Mouse (Mus musculus) ES-E14 (cell line): Measurements from ENCODE around the gene Bmp2k. TPM values are rescaled to one million over a fixed set of nuclear protein-coding genes. Genes with fewer than 3 reads are reported as not detected.
A peak's percentile ranks its signal among the peaks of the same experiment; 100 is the strongest.

Experiments used
- DNase-seq: peaks from one replicate; pipeline ENCODE4 v3.0.0-alpha.2; 2013; ENCODE audit warnings: low read depth, low spot score
- H3K27ac ChIP-seq: 2 replicates; pipeline ENCODE4 v1.5.1; 2012; ENCODE audit warnings: low read depth, mild to moderate bottlenecking, low read length, moderate library complexity, mixed read lengths; ENCODE audit not compliant: poor library complexity, insufficient read depth, severe bottlenecking
- H3K36me3 ChIP-seq: 2 replicates; pipeline ENCODE4 v1.6.1; 2012; ENCODE audit warnings: mild to moderate bottlenecking, low read length, moderate library complexity, mixed read lengths; ENCODE audit not compliant: control insufficient read depth, poor library complexity, insufficient read depth, severe bottlenecking
- H3K4me1 ChIP-seq, 2 experiments: fragments of 150-350 bp in 1 of 2; sonication (generic) in 1 of 2; 2 replicates each; pipeline ENCODE4 v1.6.1; 2012; ENCODE audit warnings: low read length in 2 of 2, mild to moderate bottlenecking in 1 of 2, mixed read lengths in 1 of 2; ENCODE audit not compliant: control insufficient read depth in 2 of 2, insufficient read depth in 2 of 2, poor library complexity in 1 of 2
- H3K4me3 ChIP-seq, 2 experiments: fragments of 150-350 bp in 1 of 2; sonication (generic) in 1 of 2; 2 replicates each; pipeline ENCODE4 v1.5.1; 2012; ENCODE audit warnings: low read length in 2 of 2, low read depth in 1 of 2, mild to moderate bottlenecking in 1 of 2, mixed read lengths in 1 of 2; ENCODE audit not compliant: insufficient read depth in 1 of 2, poor library complexity in 1 of 2, severe bottlenecking in 1 of 2
- H3K9ac ChIP-seq: 2 replicates; pipeline ENCODE4 v1.6.1; 2012; ENCODE audit warnings: low read depth, mild to moderate bottlenecking, low read length, mixed read lengths; ENCODE audit not compliant: poor library complexity, insufficient read depth, severe bottlenecking
- H3K9me3 ChIP-seq: fragments of 150-350 bp; sonication (generic); 2 replicates; pipeline ENCODE4 v1.6.1; 2012; ENCODE audit warnings: low read depth, mild to moderate bottlenecking, low read length; ENCODE audit not compliant: control insufficient read depth, insufficient read depth
- CHD2 ChIP-seq: IDR thresholded peaks from 2 replicates; pipeline ENCODE4 v1.6.1; 2014; ENCODE audit warnings: mild to moderate bottlenecking, low read depth, low read length, inconsistent platforms
- HCFC1 ChIP-seq: IDR thresholded peaks from 2 replicates; pipeline ENCODE4 v1.6.1; 2012; ENCODE audit warnings: low read length, inconsistent platforms, borderline replicate concordance; ENCODE audit not compliant: insufficient read depth
- MAFK ChIP-seq: IDR thresholded peaks from 2 replicates; pipeline ENCODE4 v1.6.1; 2014; ENCODE audit warnings: mild to moderate bottlenecking, low read depth, low read length, inconsistent platforms; ENCODE audit not compliant: insufficient read depth
- ZC3H11A ChIP-seq: IDR thresholded peaks from 2 replicates; pipeline ENCODE4 v1.6.1; 2012; ENCODE audit warnings: low read depth, mild to moderate bottlenecking, inconsistent platforms, low read length, borderline replicate concordance
- ZNF384 ChIP-seq: IDR thresholded peaks from 2 replicates; pipeline ENCODE4 v1.6.1; 2012; ENCODE audit warnings: low read depth, low read length, inconsistent platforms
- in situ Hi-C, 2 experiments: fragments of 600-800 bp; cut with MboI; formaldehyde crosslinking; loops; one replicate each; pipeline ENCODE4 v1.15.1; 2025; ENCODE audit warnings: low sequenced_read_pairs in 2 of 2, inconsistent platforms in 1 of 2; ENCODE audit not compliant: unreplicated experiment in 2 of 2
- total RNA-seq: library from RNA; depleted of rRNA; stranded (reverse); fragments of 300-350 nt; gene quantifications from 2 replicates; pipeline ENCODE4 v1.2.3, GENCODE M21; 2012

Bmp2k gene
- total RNA-seq, 1 experiment: 7.1 TPM

- in situ Hi-C loops: no loop called here
- H3K36me3 ChIP-seq: no peaks in the 10 kb centered on the region
- DNase-seq: no peak
- no peak overlapping the region for H3K4me3 ChIP-seq
- TF ChIP-seq CHD2 (no peak), ZC3H11A (no peak), MAFK (no peak), HCFC1 (no peak), ZNF384 (no peak)
- H3K27ac ChIP-seq: no peak overlapping the region
- H3K9me3 ChIP-seq: no peaks in the 10 kb centered on the region
- H3K4me1 ChIP-seq: no peaks in the 10 kb centered on the region; a peak in 1 of 4 replicates
- no peak overlapping the region for H3K9ac ChIP-seq
Measured at GRCm38 (mm10) chr5:96961852-96962251, 35.6 kb upstream of the Bmp2k start.

DNA sequence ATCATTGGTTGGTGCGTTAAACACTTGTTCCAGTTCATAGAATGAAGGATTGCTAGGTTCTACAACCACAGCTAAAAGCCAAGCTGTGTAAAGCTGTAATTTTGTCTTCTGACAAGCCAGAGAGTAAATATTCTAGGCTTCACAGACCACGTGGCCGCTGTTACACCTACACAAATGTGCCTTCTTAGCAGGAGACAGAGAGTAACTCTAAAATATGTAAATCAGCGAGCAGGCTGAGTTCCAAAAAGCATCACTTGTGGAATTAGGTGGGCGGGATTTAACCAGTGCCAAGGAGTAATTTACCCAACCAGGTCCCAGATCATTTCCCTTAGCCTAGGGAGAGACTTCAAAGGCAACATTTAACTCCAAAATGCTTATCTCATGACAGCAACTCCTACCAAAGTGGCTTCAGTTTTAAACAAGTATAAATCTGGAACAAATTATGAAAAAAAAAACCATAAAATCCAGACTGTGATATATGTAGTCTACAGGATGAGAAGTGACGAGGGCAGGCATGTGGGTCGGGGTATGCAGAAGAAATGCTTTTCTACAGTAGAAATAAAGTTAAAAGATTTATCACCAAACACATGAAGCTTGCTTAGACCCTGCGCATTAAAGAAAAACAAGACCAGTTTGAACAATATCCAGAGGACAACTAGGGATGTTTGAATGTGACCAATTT, 35.1 kb upstream of the Bmp2k start:
- no peaks in the 10 kb centered on the region; a peak in 2 of 4 replicates for H3K4me1 ChIP-seq
- TF ChIP-seq HCFC1 (no peak), MAFK (no peak), ZC3H11A (no peak), CHD2 (no peak), ZNF384 (no peak)
- in situ Hi-C loops: no loop called here
- H3K27ac ChIP-seq: no peak overlapping the region
- DNase-seq: no peak
- no peaks in the 10 kb centered on the region for H3K36me3 ChIP-seq
- no peak overlapping the region for H3K4me3 ChIP-seq
- no peaks in the 10 kb centered on the region for H3K9me3 ChIP-seq
- H3K9ac ChIP-seq: no peak overlapping the region

GRCm38 (mm10) chr5:96962934-96963301, 34.6 kb upstream of the Bmp2k start:
- Histone ChIP-seq H3K4me3 (no peak overlapping the region), H3K4me1 (peaks cover 0 to under 1% of the 10 kb centered on the region in 2 experiments; a peak in 2 of 4 replicates), H3K9me3 (no peaks in the 10 kb centered on the region), H3K36me3 (no peaks in the 10 kb centered on the region), H3K9ac (no peak overlapping the region), H3K27ac (no peak overlapping the region)
- in situ Hi-C loops: no loop called here
- TF ChIP-seq ZNF384 (no peak), ZC3H11A (no peak), HCFC1 (no peak), MAFK (no peak), CHD2 (no peak)
- DNase-seq: no peak

DNA sequence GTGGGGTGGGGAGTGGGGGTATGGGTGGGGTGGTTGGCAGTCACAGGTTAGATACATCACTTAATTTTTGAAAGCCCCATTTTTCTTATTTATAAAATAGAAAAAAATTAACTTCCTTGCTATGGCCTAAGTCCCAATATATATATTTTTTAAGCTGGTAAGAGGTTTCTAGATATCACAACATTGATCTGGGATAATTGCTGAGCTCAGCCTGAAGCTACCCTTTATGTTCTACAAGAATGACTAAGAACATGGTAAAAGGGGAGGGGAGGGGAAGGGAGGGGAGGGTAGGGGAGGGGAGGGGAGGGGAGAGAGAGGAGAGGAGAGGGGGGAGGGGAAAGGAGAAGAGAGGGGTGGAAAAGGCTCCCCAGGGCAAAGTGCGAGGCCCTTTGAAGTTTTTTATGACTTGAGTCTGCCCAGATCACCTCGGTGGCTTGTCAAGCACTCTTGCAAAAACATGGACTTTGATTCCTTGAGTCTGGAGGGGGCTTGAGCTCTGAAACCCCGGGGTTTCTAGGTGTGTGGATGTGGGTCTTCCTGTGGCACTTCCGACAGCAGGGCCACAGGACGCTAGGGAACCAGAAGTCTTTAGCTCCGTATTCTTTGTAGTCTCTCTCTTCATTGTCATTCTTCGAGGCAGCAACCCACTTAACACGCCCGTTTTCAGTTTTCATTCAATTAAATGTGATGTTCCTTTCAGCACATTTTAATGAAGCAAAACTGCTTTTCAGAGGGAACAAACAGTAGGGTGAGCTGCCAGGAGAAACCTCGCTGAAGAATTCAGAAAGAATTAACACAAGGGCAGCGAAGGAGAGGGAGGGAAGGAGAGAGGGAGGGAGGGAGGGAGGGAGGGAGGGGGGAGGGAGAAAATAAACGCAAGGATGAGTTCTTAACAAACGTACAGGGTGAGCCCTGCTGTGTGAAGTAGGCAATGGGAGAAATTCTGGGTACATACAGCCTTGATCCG, 33.1 kb upstream of the Bmp2k start:
- no peak for DNase-seq
- no peaks in the 10 kb centered on the region for H3K36me3 ChIP-seq
- in situ Hi-C loops: no loop called here
- H3K4me3 ChIP-seq: no peak overlapping the region; a peak in 1 of 4 replicates
- no peaks in the 10 kb centered on the region for H3K9me3 ChIP-seq
- H3K4me1 ChIP-seq: peaks cover 3 to 4% of the 10 kb centered on the region in 2 experiments; a peak in 2 of 4 replicates
- H3K27ac ChIP-seq: peak overlapping the region; percentile 1; the same call in 1 of the 2 replicates
- H3K9ac ChIP-seq: peak overlapping the region; percentile 26; the same call in 1 of the 2 replicates
- TF ChIP-seq CHD2: no peak
- no peak for TF ChIP-seq ZC3H11A
- TF ChIP-seq ZNF384: no peak
- no peak for TF ChIP-seq MAFK
- TF ChIP-seq HCFC1: no peak
